Mouse (Mus musculus) midbrain, embryonic 11.5 days (tissue): Measurements from ENCODE around the gene Cenpj. TPM values are rescaled to one million over a fixed set of nuclear protein-coding genes. Genes with fewer than 3 reads are reported as not detected.

Source experiments
- ATAC-seq: fragments of 200-750 bp; cut with Nextera tagmentation; 2 replicates; pipeline ENCODE4 v1.8.0; 2017; ENCODE audit warnings: moderate TSS enrichment, moderate library complexity; ENCODE audit not compliant: low FRiP score
- DNase-seq: peaks from one replicate; pipeline ENCODE4 v3.0.0; 2015; ENCODE audit warnings: low spot score; ENCODE audit errors: missing footprints
- H3K27ac ChIP-seq: fragments of 300-500 bp; sonication (generic); 2 replicates; pipeline ENCODE4 v1.5.1; 2014; ENCODE audit warnings: low read depth, low read length
- H3K27me3 ChIP-seq: fragments of 300-500 bp; sonication (generic); 2 replicates; pipeline ENCODE4 v1.6.1; 2014; ENCODE audit warnings: mild to moderate bottlenecking, low read length, moderate library complexity, mixed read lengths; ENCODE audit not compliant: control insufficient read depth, insufficient read depth
- H3K36me3 ChIP-seq: fragments of 300-500 bp; sonication (generic); 2 replicates; pipeline ENCODE4 v1.6.1; 2014; ENCODE audit warnings: mild to moderate bottlenecking, low read length, moderate library complexity, mixed read lengths; ENCODE audit not compliant: control insufficient read depth, insufficient read depth
- H3K4me1 ChIP-seq: fragments of 300-500 bp; sonication (generic); 2 replicates; pipeline ENCODE4 v1.6.1; 2014; ENCODE audit warnings: low read length; ENCODE audit not compliant: control insufficient read depth, insufficient read depth
- H3K4me2 ChIP-seq: fragments of 300-500 bp; sonication (generic); 2 replicates; pipeline ENCODE4 v1.6.1; 2014; ENCODE audit warnings: mild to moderate bottlenecking, moderate library complexity
- H3K4me3 ChIP-seq: fragments of 300-500 bp; sonication (generic); 2 replicates; pipeline ENCODE4 v1.5.1; 2014; ENCODE audit warnings: low read depth, low read length
- H3K9ac ChIP-seq: fragments of 300-500 bp; sonication (generic); 2 replicates; pipeline ENCODE4 v1.6.1; 2014; ENCODE audit warnings: low read length
- H3K9me3 ChIP-seq: fragments of 300-500 bp; sonication (generic); 2 replicates; pipeline ENCODE4 v1.6.1; 2016; ENCODE audit warnings: low read length; ENCODE audit not compliant: control insufficient read depth
- WGBS: fragments of 180-500 bp; shearing (Covaris S2); extraction: QIAGEN DNeasy Blood & Tissue Kit; methylation state at CpG from one replicate; pipeline ENCODE4 v1.1.7; 2014; 5-methylcytosine and 5-hydroxymethylcytosine counted together
- polyA plus RNA-seq: library from polyadenylated mRNA; unstranded; fragments of >200 nt; fragmentation: Nextera tagmentation; extraction: Ambion mirVana; gene quantifications from 2 replicates; pipeline ENCODE4 v1.2.1, GENCODE M21; 2014

Cenpj gene
- polyA plus RNA-seq, 1 experiment from 2014 or later: 24.4 TPM

DNA sequence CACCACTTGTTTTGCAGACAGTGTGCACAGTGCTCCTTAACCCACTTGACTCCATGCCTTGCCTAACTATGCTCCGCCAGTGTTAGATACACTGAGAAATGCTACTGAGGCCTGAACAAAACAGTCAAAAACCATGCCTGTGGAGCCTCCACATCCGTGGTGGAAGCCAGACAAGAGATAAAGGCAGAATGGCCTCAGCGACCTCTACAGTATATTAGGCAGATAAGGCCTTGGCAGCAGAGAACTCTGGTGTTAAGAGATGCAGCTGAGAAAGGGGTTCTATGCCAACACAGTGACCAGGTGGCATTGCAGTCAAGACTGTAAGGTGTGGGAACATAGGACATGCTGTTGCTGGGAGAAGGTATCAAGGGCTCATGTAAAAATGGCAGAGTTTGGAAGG is 68.5 kb downstream of the Cenpj start:
- no peaks in the 10 kb centered on the region for H3K36me3 ChIP-seq
- no peaks in the 10 kb centered on the region for H3K9me3 ChIP-seq
- ATAC-seq: no peak
- H3K4me3 ChIP-seq: no peak overlapping the region
- no peak for DNase-seq
- no peak overlapping the region for H3K4me2 ChIP-seq
- 78% methylated on average over 3 of the region's 3 CpGs for WGBS
- H3K27me3 ChIP-seq: no peaks in the 10 kb centered on the region
- no peak overlapping the region for H3K9ac ChIP-seq
- no peaks in the 10 kb centered on the region for H3K4me1 ChIP-seq
- H3K27ac ChIP-seq: no peak overlapping the region

DNA sequence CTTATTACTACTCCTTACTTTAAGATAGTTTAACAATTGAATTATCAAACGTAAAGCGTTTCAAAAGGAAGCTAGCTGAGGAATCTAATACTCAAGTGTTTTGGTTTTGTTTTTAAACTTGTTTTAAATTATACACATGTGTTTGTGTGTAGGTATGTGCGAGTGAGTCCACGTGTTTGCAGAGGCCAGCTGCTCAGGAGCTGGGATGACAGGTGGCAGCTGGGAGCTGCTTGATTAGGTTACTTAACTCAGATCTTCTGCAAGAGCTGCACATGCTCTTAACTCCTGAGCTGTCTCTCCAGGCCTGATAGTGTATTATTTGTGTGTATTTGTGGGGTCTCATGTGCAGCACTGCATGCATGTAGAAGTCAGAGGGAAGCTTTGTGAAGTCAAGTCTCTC is 72.8 kb downstream of the Cenpj start:
- ATAC-seq: no peak

DNA sequence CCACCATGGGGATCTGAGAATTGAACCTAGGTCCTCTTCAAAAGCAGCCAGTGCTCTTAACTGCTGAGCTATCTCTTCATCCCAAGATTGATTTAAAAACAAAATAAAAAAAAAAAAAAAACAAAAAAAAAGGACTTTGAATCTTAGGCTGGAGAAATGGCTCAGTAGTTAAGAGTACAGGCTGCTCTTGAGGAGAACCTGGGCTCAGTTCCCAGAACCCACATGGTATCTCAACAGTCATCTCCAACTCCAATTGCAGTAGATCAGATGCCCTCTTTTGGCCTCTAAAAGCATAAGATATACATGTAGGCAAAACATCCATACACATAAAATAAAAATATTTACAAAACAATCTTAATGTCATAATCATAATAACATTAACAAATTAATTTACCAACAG is 85.4 kb downstream of the Cenpj start:
- DNase-seq: no peak
- Histone ChIP-seq H3K4me1 (no peaks in the 10 kb centered on the region), H3K4me3 (no peak overlapping the region), H3K9ac (no peak overlapping the region), H3K36me3 (no peaks in the 10 kb centered on the region), H3K27ac (no peak overlapping the region), H3K4me2 (no peak overlapping the region), H3K9me3 (no peaks in the 10 kb centered on the region), H3K27me3 (no peaks in the 10 kb centered on the region)
- ATAC-seq: no peak

More for the DNA sequence above, 72.8 kb downstream of the Cenpj start:
- no peaks in the 10 kb centered on the region for H3K27me3 ChIP-seq
- H3K4me2 ChIP-seq: no peak overlapping the region
- no peak for DNase-seq
- no peak overlapping the region for H3K4me3 ChIP-seq
- no peaks in the 10 kb centered on the region for H3K36me3 ChIP-seq
- H3K9ac ChIP-seq: no peak overlapping the region
- 80% methylated on average over 4 of the region's 4 CpGs for WGBS
- H3K4me1 ChIP-seq: no peaks in the 10 kb centered on the region
- H3K27ac ChIP-seq: no peak overlapping the region
- H3K9me3 ChIP-seq: no peaks in the 10 kb centered on the region

Other genes starting within 250 kb of the Cenpj start
- gene Atp12a, start 210.4 kb downstream of the Cenpj start, polyA plus RNA-seq: 0.10 TPM in 1 of 2 replicates, not detected in the other
- 1.3 and 2.1 TPM in 2 replicates for gene Rnf17, start 172.8 kb downstream of the Cenpj start, polyA plus RNA-seq
- 1.3 and 1.5 TPM in 2 replicates for gene Parp4, start 194 bp upstream of the Cenpj start, polyA plus RNA-seq
- 44.3 and 45.4 TPM in 2 replicates for gene Mphosph8, start 92.8 kb upstream of the Cenpj start, polyA plus RNA-seq
- 67.3 and 68.2 TPM in 2 replicates for gene Pspc1, start 202.9 kb upstream of the Cenpj start, polyA plus RNA-seq
- 23.5 and 27.7 TPM in 2 replicates for gene Zmym5, start 236.3 kb upstream of the Cenpj start, polyA plus RNA-seq